Mouse (Mus musculus): ENCODE measurements around the gene Metrnl. TPM values are rescaled to one million over a fixed set of nuclear protein-coding genes. Genes with fewer than 3 reads are reported as not detected.

Metrnl gene
- total RNA-seq, 2 experiments from 2014 or later: 17.6 to 21.5 TPM

GRCm38 (mm10) chr11:121683243-121683642 lies 18.1 kb upstream of the Metrnl start:
- intact Hi-C loops (cut with DNase I): no loop called here
- DNase-seq: no peak

- intact Hi-C loops (cut with DNase I): no loop called here
- DNase-seq: no peak
Measured at GRCm38 (mm10) chr11:121685491-121686001, 15.8 kb upstream of the Metrnl start.

GRCm38 (mm10) chr11:121686091-121686490 lies 15.3 kb upstream of the Metrnl start:
- intact Hi-C loops (cut with DNase I): no loop called here
- no peak for DNase-seq

GRCm38 (mm10) chr11:121686674-121687073 lies 14.7 kb upstream of the Metrnl start:
- peak in 1 of 2 experiments; percentile 31 for DNase-seq
- intact Hi-C loops (cut with DNase I): no loop called here

GRCm38 (mm10) chr11:121688024-121688423 lies 13.3 kb upstream of the Metrnl start:
- intact Hi-C loops (cut with DNase I): no loop called here
- no peak for DNase-seq

- no peak for DNase-seq
- intact Hi-C loops (cut with DNase I): no loop called here
Measured at GRCm38 (mm10) chr11:121695304-121696064, 5.9 kb upstream of the Metrnl start.

GRCm38 (mm10) chr11:121697271-121697670 lies 4.1 kb upstream of the Metrnl start:
- intact Hi-C loops (cut with DNase I): no loop called here
- DNase-seq: no peak

- DNase-seq: no peak
- intact Hi-C loops (cut with DNase I): no loop called here
Measured at GRCm38 (mm10) chr11:121698381-121698955, 2.9 kb upstream of the Metrnl start.

- peak; percentile 95 to 98 for DNase-seq
- intact Hi-C loops (cut with DNase I): loop anchor here (1.0 to 10.0 kb wide), 5 partner anchors 29 to 468 kb away; partner anchors contain the start of genes B3gntl1 and Narf
Measured at GRCm38 (mm10) chr11:121702111-121702894, 959 bp downstream of the Metrnl start.

- intact Hi-C loops (cut with DNase I): loop anchor here (1.0 to 10.0 kb wide), 5 partner anchors 30 to 468 kb away; partner anchors contain the start of genes B3gntl1 and Narf
- DNase-seq: peak; percentile 70 to 73
Measured at GRCm38 (mm10) chr11:121702895-121703618, 1.7 kb downstream of the Metrnl start.

- intact Hi-C loops (cut with DNase I): loop anchor here (2.0 to 10.0 kb wide), 4 partner anchors 51 to 469 kb away; partner anchors contain the start of gene Narf
- no peak for DNase-seq
Measured at GRCm38 (mm10) chr11:121703619-121704215, 2.4 kb downstream of the Metrnl start.

GRCm38 (mm10) chr11:121706521-121707005 lies 5.2 kb downstream of the Metrnl start:
- no peak for DNase-seq
- intact Hi-C loops (cut with DNase I): loop anchor here (10.0 kb wide), 1 partner anchor 472 kb away; the partner anchor contains the start of gene Narf

GRCm38 (mm10) chr11:121709278-121709677 lies 7.9 kb downstream of the Metrnl start:
- intact Hi-C loops (cut with DNase I): loop anchor here (10.0 kb wide), 1 partner anchor 474 kb away; the partner anchor contains the start of gene Narf
- DNase-seq: no peak

- intact Hi-C loops (cut with DNase I): no loop called here
- no peak for DNase-seq
Measured at GRCm38 (mm10) chr11:121710245-121710644, 8.9 kb downstream of the Metrnl start.

- intact Hi-C loops (cut with DNase I): no loop called here
- DNase-seq: no peak
Measured at GRCm38 (mm10) chr11:121712987-121713386, 11.6 kb downstream of the Metrnl start.

- intact Hi-C loops (cut with DNase I): no loop called here
- DNase-seq: no peak
Measured at GRCm38 (mm10) chr11:121713569-121713968, 12.2 kb downstream of the Metrnl start.

GRCm38 (mm10) chr11:121714745-121715485 lies 13.6 kb downstream of the Metrnl start:
- intact Hi-C loops (cut with DNase I): no loop called here
- DNase-seq: no peak

GRCm38 (mm10) chr11:121717724-121718123 lies 16.4 kb downstream of the Metrnl start:
- no peak for DNase-seq
- intact Hi-C loops (cut with DNase I): no loop called here

GRCm38 (mm10) chr11:121720752-121721151 lies 19.4 kb downstream of the Metrnl start:
- no peak for DNase-seq
- intact Hi-C loops (cut with DNase I): loop anchor here (5.0 kb wide), 1 partner anchor 443 kb away; no protein-coding TSS in a partner anchor

Data from heart, postnatal 36 days (tissue).